Mouse (Mus musculus): ENCODE measurements around the gene Vangl2. TPM values are rescaled to one million over a fixed set of nuclear protein-coding genes. Genes with fewer than 3 reads are reported as not detected.

Vangl2 gene
- 0.74 and 1.2 TPM in 2 replicates for polyA plus RNA-seq (2012; ENCODE audit: insufficient read depth, insufficient read length, missing spikeins)

GRCm38 (mm10) chr1:172028394-172029275, at the start of gene Vangl2:
Gene Vangl2, minus strand, starts transcription at chr1:172028444.
- Histone ChIP-seq H3K4me3 (ENCODE audit: insufficient read depth, low read length) (peak within 1 kb of the TSS; percentile 24; the same call in 1 of the 2 replicates), H3K27ac (ENCODE audit: insufficient read depth, low read depth, low read length) (no peak within 1 kb of the TSS), H3K4me1 (ENCODE audit: control insufficient read depth, insufficient read depth, low read length) (no peaks in the 10 kb centered on the region)
- TF ChIP-seq CTCF (IDR thresholded peaks at IDR 0.05; ENCODE audit: low read depth, low read length) = no peak
- TF ChIP-seq POLR2A (IDR thresholded peaks at IDR 0.05; ENCODE audit: borderline replicate concordance, low read depth, low read length) = no peak

DNA sequence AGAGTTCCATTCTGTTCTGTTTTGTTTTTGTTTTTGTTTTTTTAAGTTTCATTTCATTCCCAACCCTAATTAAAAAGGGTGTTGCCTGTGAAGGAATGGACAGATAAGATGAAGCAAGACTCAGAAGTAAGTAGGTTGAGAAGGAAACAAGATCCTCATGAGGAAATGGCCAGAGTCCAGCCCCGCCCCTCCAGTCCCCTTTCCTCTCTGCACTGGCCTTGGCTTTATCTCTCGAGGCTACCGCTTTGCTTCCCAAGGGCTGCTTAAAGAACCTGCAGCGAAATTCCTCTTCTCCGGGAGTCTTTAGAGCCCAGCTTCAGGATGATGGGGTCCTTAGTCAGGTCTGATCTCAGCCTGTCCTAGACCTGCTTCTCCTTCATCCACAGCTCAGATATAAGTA, 49.7 kb upstream of the Vangl2 start:
- TF ChIP-seq CTCF (IDR thresholded peaks at IDR 0.05; ENCODE audit: low read depth, low read length) = no peak
- Histone ChIP-seq H3K4me3 (ENCODE audit: insufficient read depth, low read length) (no peak overlapping the region), H3K4me1 (ENCODE audit: control insufficient read depth, insufficient read depth, low read length) (peaks cover 8% of the 10 kb centered on the region), H3K27ac (ENCODE audit: insufficient read depth, low read depth, low read length) (no peak overlapping the region)

DNA sequence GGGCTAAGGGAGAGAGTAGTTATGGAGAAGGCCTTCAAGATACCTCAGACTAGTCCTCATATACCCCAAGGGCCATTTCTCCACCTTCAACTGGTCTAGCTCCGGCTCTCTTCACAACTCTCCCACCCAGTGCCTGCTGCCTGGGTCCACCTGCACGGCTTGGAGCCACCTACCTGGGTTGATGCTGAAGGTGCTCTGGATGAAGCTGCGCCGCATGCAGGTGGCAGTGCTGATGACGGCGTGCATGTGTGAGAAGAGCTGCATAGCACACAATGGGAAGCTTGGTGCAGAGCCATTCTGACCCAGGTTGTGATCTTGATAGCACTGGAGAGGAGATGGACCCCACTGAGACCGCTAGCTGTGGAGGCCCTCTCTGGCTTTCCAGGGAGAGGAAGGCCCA, 44.4 kb upstream of the Vangl2 start:
- H3K4me3 ChIP-seq (ENCODE audit: insufficient read depth, low read length) = no peak overlapping the region
- H3K4me1 ChIP-seq (ENCODE audit: control insufficient read depth, insufficient read depth, low read length) = no peaks in the 10 kb centered on the region
- H3K27ac ChIP-seq (ENCODE audit: insufficient read depth, low read depth, low read length) = no peak overlapping the region
- TF ChIP-seq CTCF (IDR thresholded peaks at IDR 0.05; ENCODE audit: low read depth, low read length) (no peak), POLR2A (IDR thresholded peaks at IDR 0.05; ENCODE audit: borderline replicate concordance, low read depth, low read length) (no peak)

GRCm38 (mm10) chr1:172071556-172071955, 43.3 kb upstream of the Vangl2 start:
- no peak for TF ChIP-seq POLR2A (IDR thresholded peaks at IDR 0.05; ENCODE audit: borderline replicate concordance, low read depth, low read length)
- no peak for TF ChIP-seq CTCF (IDR thresholded peaks at IDR 0.05; ENCODE audit: low read depth, low read length)
- H3K4me3 ChIP-seq (ENCODE audit: insufficient read depth, low read length) = no peak overlapping the region
- no peak overlapping the region for H3K27ac ChIP-seq (ENCODE audit: insufficient read depth, low read depth, low read length)
- H3K4me1 ChIP-seq (ENCODE audit: control insufficient read depth, insufficient read depth, low read length) = no peaks in the 10 kb centered on the region

DNA sequence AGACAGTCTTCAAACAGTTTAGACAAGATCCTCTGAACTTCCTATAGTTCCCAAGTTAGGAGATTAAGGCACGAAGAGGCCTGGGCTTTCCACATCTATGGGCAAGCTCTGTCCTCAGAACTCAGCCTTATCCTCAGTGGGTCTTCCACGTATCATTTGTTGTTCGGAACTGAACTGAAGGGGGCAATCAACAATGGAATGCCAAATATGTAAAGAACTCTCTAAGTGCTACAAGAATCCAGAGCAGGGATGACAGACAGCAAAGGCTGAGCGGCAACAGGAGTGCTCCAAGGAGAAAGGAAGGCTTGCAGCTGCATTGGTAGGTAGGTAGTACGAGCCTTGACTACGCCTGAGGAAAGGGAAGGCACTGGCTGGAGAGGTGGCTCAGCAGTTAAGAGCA, 42.0 kb upstream of the Vangl2 start:
- TF ChIP-seq POLR2A (IDR thresholded peaks at IDR 0.05; ENCODE audit: borderline replicate concordance, low read depth, low read length) (no peak), CTCF (IDR thresholded peaks at IDR 0.05; ENCODE audit: low read depth, low read length) (no peak)
- no peaks in the 10 kb centered on the region for H3K4me1 ChIP-seq (ENCODE audit: control insufficient read depth, insufficient read depth, low read length)
- H3K27ac ChIP-seq (ENCODE audit: insufficient read depth, low read depth, low read length) = no peak overlapping the region
- H3K4me3 ChIP-seq (ENCODE audit: insufficient read depth, low read length) = no peak overlapping the region

DNA sequence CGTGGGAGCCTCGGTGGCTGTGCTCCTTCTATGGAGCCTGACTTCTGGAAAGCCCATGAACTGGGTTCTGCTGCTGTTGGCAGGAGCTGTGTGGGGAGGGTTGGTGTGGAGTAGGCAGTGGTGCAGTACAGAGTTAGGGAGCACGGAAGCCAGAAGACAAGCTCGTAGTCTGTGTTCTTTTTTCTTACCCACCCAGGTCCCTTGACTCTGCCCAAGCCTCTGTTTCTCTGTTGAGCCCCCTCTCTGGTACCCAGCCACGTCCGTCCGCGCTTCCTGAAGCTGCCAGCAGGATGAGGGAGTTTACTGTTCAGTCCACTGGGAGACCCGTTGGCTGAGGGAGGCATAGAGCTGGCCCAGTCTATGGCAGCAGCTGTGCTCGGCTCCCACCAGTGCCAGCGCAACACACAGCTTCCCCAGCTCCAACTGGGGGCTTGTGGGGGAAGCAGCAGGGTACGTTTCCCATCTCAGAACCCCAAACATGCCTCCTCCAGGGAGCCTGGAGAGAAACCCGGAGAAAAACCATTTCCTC, 36.4 kb upstream of the Vangl2 start:
- H3K27ac ChIP-seq (ENCODE audit: insufficient read depth, low read depth, low read length) = no peak overlapping the region
- H3K4me3 ChIP-seq (ENCODE audit: insufficient read depth, low read length) = no peak overlapping the region
- TF ChIP-seq POLR2A (IDR thresholded peaks at IDR 0.05; ENCODE audit: borderline replicate concordance, low read depth, low read length) = no peak
- no peak for TF ChIP-seq CTCF (IDR thresholded peaks at IDR 0.05; ENCODE audit: low read depth, low read length)
- H3K4me1 ChIP-seq (ENCODE audit: control insufficient read depth, insufficient read depth, low read length) = peaks cover 4% of the 10 kb centered on the region; the same call in 1 of the 2 replicates

DNA sequence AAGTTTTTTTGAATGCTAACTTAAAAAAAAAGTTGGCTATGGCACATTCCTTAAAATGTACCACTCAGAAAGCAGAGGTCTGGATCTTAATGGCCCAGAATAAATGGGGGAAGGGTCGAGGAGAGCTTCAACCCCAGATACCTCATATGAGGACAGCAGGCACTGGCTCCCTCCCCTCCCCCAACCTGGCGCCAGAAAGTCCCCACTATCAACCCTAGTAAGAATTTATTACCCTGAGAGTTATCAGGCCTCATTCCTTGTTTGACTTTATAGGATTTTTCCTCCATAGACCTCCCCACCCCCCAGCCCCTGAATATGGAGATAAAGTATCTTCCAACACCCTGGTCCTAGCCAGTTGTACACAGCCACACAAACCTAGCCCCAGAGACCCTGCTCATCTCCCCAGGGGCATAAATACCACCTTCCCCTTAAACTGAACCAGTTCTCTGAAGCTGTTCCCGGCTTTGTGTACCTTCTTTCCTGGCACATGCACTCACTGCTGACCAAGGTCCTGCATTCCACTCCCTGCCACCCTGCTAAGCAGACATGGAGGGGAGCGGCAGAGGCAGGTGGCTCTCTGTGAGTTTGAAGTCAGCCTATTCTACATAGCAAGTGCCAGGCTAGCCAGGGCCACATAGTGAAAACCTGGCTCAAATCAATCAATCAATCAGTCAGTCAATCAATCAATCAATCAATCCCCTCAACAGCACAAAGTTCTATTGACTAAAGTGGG, 35.2 kb upstream of the Vangl2 start:
- Histone ChIP-seq H3K27ac (ENCODE audit: insufficient read depth, low read depth, low read length) (no peak overlapping the region), H3K4me1 (ENCODE audit: control insufficient read depth, insufficient read depth, low read length) (peaks cover 4% of the 10 kb centered on the region; the same call in 1 of the 2 replicates), H3K4me3 (ENCODE audit: insufficient read depth, low read length) (no peak overlapping the region)
- TF ChIP-seq CTCF (IDR thresholded peaks at IDR 0.05; ENCODE audit: low read depth, low read length) = no peak
- TF ChIP-seq POLR2A (IDR thresholded peaks at IDR 0.05; ENCODE audit: borderline replicate concordance, low read depth, low read length) = no peak

GRCm38 (mm10) chr1:172062101-172062500, 33.9 kb upstream of the Vangl2 start:
- H3K4me1 ChIP-seq (ENCODE audit: control insufficient read depth, insufficient read depth, low read length) = peaks cover 4% of the 10 kb centered on the region; the same call in 1 of the 2 replicates
- TF ChIP-seq CTCF (IDR thresholded peaks at IDR 0.05; ENCODE audit: low read depth, low read length) (no peak), POLR2A (IDR thresholded peaks at IDR 0.05; ENCODE audit: borderline replicate concordance, low read depth, low read length) (no peak)
- H3K27ac ChIP-seq (ENCODE audit: insufficient read depth, low read depth, low read length) = no peak overlapping the region
- H3K4me3 ChIP-seq (ENCODE audit: insufficient read depth, low read length) = no peak overlapping the region

DNA sequence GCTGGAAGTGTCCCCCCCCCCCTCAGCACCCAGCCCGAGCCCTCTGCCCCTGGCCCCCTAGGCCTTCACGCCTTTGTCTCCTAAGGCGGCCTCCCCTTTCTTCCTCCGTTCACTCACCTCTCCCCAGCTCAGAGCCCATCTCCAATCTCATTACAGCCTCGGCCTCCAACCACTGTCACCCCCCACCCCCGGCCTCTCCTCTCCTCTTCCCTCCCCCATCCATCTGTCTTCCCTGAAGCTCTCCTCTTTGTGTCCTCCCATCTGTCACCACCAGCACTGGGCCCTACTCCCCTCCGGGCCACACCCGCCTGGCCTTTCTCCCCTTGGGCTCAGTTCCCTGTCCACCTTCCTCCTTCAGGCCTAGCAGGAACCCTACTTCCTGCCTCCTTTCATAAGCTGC, 33.0 kb upstream of the Vangl2 start:
- Histone ChIP-seq H3K27ac (ENCODE audit: insufficient read depth, low read depth, low read length) (no peak overlapping the region), H3K4me3 (ENCODE audit: insufficient read depth, low read length) (no peak overlapping the region), H3K4me1 (ENCODE audit: control insufficient read depth, insufficient read depth, low read length) (peaks cover 4% of the 10 kb centered on the region; the same call in 1 of the 2 replicates)
- TF ChIP-seq CTCF (IDR thresholded peaks at IDR 0.05; ENCODE audit: low read depth, low read length) (no peak), POLR2A (IDR thresholded peaks at IDR 0.05; ENCODE audit: borderline replicate concordance, low read depth, low read length) (no peak)
